Mouse (Mus musculus): ENCODE measurements around the gene Nat8f1.
"Not testable (repeated sequence)": the region's sequence is repeated elsewhere in the genome, so short reads cannot be mapped to it uniquely, and the experiment has no call there.

The Nat8f1 gene

GRCm38 (mm10) chr6:85906911-85907351, 8.6 kb downstream of the Nat8f1 start:
- DNase-seq (ENCODE audit: low read depth) = not testable (repeated sequence)

DNA sequence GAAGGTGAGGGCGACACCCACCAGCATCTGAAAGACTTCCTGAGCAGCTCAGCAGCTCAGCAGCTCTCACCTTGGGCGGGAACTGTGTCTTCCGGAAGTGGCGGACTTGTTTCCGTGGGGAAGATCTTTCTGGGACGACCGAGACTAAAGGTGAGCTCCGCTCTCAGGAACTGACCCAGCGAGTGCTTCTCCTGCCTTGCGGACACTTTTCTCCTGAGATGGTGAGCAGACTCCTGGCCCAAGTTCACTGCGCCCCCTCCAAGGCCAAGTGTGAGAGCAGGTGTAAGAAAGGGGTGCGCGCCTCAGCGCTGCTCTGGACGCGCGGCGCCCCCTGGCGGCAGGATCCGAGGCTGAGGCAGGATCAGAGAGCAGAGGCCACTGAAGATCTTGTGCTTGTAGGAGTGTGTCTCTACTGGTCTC, 10.8 kb downstream of the Nat8f1 start, which contains the start of gene Nat8f4:
Gene Nat8f4 (minus strand): TSS at position 243 of the 420 bp plus-strand sequence.
- DNase-seq (ENCODE audit: low read depth) = peak; percentile 22

DNA sequence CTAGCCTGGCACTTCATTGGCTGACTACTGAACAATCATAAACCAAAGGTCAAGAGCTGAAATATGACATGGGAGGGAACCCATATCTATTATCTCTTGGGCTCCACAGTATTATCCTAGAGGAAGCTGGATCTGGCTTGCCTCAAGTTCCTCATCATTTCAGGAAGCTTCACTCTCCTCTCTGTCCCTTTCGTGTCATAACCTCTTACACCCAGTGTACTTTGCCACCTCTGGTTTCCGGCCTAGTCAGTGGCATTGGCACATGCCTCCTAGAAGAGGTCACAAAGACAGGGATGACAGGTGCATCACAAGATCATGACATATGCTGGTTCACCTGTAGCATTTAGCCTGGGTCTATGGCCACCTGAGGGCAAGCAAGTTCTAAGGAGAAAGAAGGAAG, 13.2 kb downstream of the Nat8f1 start:
- no peak for DNase-seq (ENCODE audit: low read depth)

DNA sequence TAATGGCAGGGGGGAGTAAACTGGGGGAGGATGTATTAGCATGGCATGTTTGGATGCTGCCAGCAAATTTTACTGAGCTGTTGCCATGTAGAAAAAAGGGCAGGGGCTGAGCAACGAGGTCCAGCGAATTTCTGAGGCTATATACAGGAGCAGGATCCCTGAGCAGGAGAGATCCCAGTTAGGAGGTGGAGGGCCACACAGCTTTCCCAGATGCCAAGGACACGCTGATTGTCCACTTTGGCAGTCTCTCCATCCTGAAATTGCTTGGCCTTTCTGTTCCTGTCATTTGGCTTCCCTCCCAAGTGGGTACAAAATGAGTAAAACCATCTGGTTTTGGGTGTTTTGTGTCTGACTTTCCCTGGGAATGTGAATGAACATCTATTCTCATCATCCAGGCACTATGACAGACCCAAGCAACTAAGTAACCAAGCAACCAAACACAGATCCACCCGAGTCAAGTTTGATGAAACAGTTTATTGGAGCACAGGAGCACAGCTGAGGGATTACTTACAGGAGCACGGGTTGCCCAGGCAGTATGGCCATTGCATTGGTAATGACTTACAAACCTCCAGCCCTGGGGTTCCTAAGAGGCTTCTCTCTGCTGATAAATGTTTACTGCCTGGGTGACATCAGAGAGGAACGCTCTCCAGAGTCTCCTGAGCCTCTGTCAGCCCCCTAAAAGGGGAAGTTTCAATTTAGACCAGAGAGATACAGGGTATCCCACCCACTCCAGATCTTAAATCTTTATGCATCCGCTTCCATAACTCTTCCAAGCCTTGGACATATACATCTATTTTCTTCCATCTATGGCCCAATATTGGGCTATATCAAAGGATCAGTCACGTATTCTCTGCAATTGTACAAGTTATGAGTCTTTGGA, 16.7 kb downstream of the Nat8f1 start:
- not testable (repeated sequence) for DNase-seq (ENCODE audit: low read depth)

DNA sequence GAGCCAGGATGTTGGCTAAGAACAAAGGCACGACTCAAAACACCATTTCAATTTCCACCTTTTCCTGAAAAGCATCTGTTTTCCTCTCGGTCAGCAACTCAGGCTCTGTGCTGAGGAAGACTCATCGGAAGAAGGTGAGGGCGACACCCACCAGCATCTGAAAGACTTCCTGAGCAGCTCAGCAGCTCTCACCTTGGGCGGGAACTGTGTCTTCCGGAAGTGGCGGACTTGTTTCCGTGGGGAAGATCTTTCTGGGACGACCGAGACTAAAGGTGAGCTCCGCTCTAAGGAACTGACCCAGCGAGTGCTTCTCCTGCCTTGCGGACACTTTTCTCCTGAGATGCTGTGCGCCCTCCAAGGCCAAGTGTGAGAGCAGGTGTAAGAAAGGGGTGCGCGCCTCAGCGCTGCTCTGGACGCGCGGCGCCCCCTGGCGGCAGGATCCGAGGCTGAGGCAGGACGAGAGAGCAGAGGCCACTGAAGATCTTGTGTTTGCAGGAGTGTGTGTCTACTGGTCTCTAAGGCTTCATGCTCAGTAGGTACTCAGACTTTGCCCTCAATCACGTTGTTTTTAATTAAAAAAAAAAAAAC, 20.3 kb downstream of the Nat8f1 start:
- not testable (repeated sequence) for DNase-seq (ENCODE audit: low read depth)

GRCm38 (mm10) chr6:85888961-85889360, 26.5 kb downstream of the Nat8f1 start:
- DNase-seq (ENCODE audit: low read depth) = no peak

GRCm38 (mm10) chr6:85884311-85884710, 31.2 kb downstream of the Nat8f1 start:
- no peak for DNase-seq (ENCODE audit: low read depth)

DNA sequence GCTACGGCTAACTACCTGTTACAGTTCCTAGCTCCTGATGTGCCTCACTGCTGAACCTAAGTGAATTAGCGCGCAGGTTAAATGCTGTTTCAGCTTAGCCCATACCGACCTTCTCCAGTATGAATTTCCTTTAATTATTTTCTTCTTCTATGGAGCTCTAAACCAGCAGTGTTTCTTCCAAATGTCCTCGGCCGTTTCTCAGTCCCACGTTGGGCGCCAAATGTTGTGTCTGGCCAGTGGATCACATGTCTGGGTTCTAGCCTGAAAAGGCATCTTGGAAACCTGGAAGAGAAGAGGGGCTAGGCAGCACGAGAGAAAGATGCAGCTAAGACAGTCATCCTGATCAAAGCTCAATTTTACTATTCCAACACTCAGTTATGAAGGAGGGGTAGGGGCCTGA, 32.2 kb downstream of the Nat8f1 start:
- not testable (repeated sequence) for DNase-seq (ENCODE audit: low read depth)

- DNase-seq (ENCODE audit: low read depth) = not testable (repeated sequence)
Measured at GRCm38 (mm10) chr6:85869006-85869405, 46.5 kb downstream of the Nat8f1 start, which contains the start of gene Nat8f2. Nat8f2 (minus strand) TSS chr6:85869158.

DNA sequence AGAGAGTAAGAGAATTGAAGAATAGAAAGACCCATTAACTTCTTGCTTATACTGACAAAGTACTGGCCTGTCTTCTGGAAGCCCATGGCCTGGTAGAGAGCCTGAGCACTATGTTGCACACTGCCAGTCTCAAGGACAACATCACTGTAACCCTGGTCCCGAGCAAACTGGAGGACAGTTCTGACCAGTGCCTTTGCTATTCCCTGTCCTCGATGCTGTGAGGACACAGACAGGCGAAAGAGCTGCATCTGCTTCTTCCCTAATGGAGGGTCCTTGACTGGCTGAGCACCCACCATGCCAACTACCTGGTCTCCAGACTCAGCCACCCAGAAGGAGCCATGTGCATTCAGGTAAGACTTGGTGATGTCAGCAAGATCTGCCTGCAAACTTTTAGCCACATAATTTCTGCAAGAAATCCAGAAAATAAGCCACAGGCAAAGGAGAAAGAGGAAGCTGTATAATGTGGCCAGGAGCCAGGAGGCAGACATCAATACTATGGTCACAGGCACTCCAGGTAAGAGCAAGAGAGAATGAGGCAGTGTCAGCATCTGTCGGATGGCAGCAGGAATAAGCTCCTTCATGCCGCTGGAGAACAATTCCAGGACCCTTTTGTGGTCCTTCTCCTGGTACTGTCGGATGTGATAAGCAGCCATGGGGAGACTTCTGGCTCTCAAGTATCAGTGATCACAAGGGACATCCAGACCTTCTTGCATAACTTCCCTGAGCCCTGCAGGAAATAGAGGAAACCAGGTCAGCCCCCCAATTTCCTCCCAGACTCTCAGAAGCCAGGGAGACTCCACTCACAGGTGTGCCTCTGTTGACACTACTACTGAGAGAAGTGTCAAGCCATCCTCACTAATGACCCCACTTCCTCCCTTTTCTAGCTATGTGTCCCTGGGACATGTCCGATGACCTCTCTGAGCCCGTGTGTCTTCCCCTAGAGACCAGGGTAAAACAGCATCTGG, 47.5 kb downstream of the Nat8f1 start:
- DNase-seq (ENCODE audit: low read depth) = no peak

- DNase-seq (ENCODE audit: low read depth) = not testable (repeated sequence)
Measured at GRCm38 (mm10) chr6:85866995-85867394, 48.5 kb downstream of the Nat8f1 start.

- DNase-seq (ENCODE audit: low read depth) = not testable (repeated sequence)
Measured at GRCm38 (mm10) chr6:85866166-85866565, 49.3 kb downstream of the Nat8f1 start.

DNA sequence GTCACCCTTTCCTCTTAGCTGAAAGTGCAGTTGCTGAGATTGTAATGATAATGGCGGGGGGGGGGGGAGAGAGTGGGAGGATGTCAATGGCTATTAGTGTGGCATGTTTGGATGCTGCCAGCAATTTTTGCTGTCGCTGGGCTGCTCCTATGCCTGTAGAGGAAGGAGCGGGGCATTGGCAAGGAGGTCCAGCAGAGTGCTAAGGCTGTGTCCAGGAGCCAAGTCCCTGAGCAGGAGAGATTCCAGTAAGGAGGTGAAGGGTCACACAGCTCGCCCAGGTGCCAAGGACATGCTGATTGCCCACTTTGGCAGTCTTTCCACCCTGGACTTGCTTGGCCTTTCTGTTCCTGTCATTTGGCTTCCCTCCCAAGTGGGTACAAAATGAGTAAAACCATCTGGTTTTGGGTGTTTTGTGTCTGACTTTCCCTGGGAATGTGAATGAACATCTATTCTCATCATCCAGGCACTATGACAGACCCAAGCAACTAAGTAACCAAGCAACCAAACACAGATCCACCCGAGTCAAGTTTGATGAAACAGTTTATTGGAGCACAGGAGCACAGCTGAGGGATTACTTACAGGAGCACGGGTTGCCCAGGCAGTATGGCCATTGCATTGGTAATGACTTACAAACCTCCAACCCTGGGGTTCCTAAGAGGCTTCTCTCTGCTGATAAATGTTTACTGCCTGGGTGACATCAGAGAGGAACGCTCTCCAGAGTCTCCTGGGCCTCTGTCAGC, 50.4 kb downstream of the Nat8f1 start:
- DNase-seq (ENCODE audit: low read depth) = not testable (repeated sequence)

- no peak for DNase-seq (ENCODE audit: low read depth)
Measured at GRCm38 (mm10) chr6:85863840-85864239, 51.6 kb downstream of the Nat8f1 start.

DNA sequence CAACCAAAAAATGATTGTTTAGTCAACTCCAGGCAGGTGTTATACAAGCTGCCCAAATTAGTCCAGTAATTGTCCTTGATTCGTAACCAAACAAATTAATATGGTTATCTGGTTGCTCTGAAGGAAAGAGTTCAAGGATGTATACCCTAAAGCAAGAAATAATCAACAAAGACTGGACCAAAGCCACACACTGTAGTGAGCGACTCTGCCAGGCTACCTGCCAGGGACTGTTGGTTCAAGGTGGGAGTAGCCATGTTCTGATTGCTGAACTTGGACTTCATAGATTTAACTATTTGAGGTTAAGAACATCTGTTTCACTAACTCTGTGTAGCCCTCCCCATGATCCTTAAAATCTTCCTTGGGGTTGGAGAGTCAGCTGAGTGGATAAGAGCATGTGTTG, 52.4 kb downstream of the Nat8f1 start:
- DNase-seq (ENCODE audit: low read depth) = no peak

DNA sequence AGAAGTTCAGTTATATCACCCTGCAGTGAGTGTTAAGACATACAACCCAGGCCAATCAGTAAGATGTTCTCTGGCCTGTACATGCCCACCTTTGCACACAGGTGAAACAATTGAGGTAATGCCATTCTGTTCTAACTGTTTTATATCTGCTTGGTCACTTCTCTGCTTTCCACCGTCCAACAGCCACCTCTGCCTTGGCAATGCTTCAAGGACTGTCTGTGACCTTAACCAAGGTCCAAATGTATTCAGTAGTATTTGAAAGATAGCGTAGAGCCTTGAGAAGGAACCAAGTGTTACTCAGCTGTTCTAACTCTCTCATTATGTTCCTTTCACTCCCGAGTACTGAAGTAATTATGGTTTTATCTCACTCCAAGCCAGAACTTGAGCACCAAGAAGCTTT, 52.9 kb downstream of the Nat8f1 start:
- DNase-seq (ENCODE audit: low read depth) = no peak

DNA sequence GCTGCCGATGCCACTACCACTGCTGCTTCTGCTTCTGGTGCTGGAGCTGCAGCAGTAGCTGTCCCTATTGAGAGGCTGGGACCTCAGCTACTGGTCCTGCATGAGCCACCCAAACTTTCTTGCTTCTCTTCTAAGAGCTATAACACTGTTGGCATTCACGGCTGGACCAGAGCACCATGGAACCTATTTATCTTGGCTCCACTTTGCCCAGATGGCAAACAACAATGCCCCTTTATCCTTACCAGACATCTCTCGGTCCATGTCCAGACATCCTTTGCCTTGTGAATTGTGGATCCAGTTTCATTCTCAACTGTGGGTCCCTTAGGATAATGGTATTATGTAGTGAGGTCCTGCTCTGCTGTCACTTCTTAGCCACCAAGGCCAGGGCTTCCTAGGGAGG, 54.2 kb downstream of the Nat8f1 start:
- DNase-seq (ENCODE audit: low read depth) = no peak

Data from c-Kit-positive CD71-negative TER-119-negative erythroid progenitor cells, embryonic 14.5 days (primary cell).